Mouse (Mus musculus): ENCODE measurements around the gene Phf21b.

- TF ChIP-seq POLR2A (IDR thresholded peaks at IDR 0.05; ENCODE audit: insufficient read length, low read depth) (no peak), MYOD1 (IDR thresholded peaks at IDR 0.05; ENCODE audit: control insufficient read depth in 1 of 3, insufficient read length in 2 of 3, low read depth in 2 of 3) (no peak), MYOG (IDR thresholded peaks at IDR 0.05; ENCODE audit: control insufficient read depth in 1 of 3, insufficient read depth in 1 of 3, insufficient read length in 2 of 3, low read depth in 2 of 3) (no peak), USF1 (IDR thresholded peaks at IDR 0.05; ENCODE audit: low read depth) (no peak), MAX (IDR thresholded peaks at IDR 0.05; ENCODE audit: low read depth) (no peak), POLR2AphosphoS2 (IDR thresholded peaks at IDR 0.05; ENCODE audit: insufficient read length, low read depth) (no peak), TCF3 (IDR thresholded peaks at IDR 0.05; ENCODE audit: insufficient read length, low read depth) (no peak), TCF12 (IDR thresholded peaks at IDR 0.05; ENCODE audit: insufficient read depth, poor library complexity, severe bottlenecking) (no peak), SRF (IDR thresholded peaks at IDR 0.05; ENCODE audit: control insufficient read depth, insufficient read length, low read depth) (no peak)
Observed at GRCm38 (mm10) chr15:84815171-84815570, 40.7 kb downstream of the Phf21b start.
